Mouse (Mus musculus): ENCODE results near the gene Zfp617. TPM values are rescaled to one million over a fixed set of nuclear protein-coding genes. Genes with fewer than 3 reads are reported as not detected.
"Not testable (repeated sequence)": the region's sequence is repeated elsewhere in the genome, so short reads cannot be mapped to it uniquely, and the experiment has no call there.

Zfp617 gene
- polyA plus RNA-seq (2014; fragmentation: Nextera tagmentation; extraction: Ambion mirVana) = 35.3 and 37.8 TPM in 2 replicates

DNA sequence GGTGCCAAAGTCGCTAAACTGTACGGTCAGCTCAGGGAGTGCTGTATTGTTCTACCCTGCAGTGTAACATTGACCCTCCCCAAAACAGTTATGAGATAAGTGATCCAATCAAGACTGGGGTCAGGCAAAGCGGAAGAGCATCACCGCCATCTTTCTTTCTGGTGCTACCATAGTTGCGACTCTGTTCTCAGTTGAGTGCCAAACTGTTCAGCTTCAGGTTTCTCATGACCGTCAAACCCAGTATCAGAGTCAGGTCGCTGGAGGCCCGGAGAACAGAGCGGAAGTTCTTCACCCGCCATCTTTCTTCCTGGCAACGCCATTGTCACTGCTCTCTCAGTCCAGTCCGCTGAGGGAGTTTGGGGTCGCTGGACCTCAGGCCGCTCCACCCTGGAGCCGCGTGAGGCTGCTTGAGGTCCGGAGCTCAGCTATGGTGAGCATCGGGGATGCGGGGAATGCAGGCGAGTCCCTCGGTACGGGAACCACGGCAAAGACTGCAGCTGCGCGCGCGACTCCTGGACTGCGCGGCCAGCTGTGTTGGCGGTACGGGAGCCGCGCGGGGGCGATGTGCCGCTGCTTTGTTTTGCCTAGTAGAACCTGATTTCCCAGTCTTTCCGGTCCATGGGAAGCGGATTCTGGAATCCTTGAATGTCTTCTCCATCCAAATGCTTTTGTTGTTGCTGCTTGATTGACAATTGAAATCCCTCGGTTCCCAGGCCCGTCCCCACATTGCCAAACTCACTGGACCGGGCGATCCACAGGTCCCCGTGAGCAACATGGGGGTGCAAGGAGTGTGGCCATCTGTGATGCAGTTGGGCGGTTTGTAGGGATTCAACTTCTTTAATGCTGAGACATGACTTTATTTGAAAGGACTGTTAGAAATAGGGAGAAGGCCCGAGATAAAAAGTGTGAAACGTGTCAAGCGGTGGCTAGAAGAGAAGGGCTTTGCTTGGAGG lies at the start of gene Zfp617, which contains the start of gene Zfp882:
Zfp617 (plus strand) TSS at position 327 of the 953 bp plus-strand sequence.
Zfp882 (plus strand) TSS at position 300 of the 953 bp plus-strand sequence.
- 4% methylated on average over 47 of the region's 47 CpGs for WGBS
- peaks cover 15% of the 10 kb centered on the region for H3K4me1 ChIP-seq (replicated peaks; ENCODE audit: control insufficient read depth, insufficient read depth, low read length)
- H3K27me3 ChIP-seq (ENCODE audit: control insufficient read depth, insufficient read depth, low read length) = no peaks in the 10 kb centered on the region
- no peaks in the 10 kb centered on the region for H3K9me3 ChIP-seq (ENCODE audit: control insufficient read depth, low read length)
- DNase-seq (ENCODE audit: low spot score) = peak; percentile 86
- peak within 1 kb of the TSS; percentile 75 for H3K9ac ChIP-seq
- H3K36me3 ChIP-seq (replicated peaks; ENCODE audit: control insufficient read depth, insufficient read depth) = peaks cover under 1% of the 10 kb centered on the region; the same call in 1 of the 2 replicates
- ATAC-seq (ENCODE audit: low FRiP score) = peak; percentile 96
- H3K27ac ChIP-seq = peak within 1 kb of the TSS; percentile 96
- H3K4me3 ChIP-seq (replicated peaks; ENCODE audit: low read length) = peak within 1 kb of the TSS; percentile 54
- peak within 1 kb of the TSS; percentile 68 for H3K4me2 ChIP-seq (replicated peaks)

DNA sequence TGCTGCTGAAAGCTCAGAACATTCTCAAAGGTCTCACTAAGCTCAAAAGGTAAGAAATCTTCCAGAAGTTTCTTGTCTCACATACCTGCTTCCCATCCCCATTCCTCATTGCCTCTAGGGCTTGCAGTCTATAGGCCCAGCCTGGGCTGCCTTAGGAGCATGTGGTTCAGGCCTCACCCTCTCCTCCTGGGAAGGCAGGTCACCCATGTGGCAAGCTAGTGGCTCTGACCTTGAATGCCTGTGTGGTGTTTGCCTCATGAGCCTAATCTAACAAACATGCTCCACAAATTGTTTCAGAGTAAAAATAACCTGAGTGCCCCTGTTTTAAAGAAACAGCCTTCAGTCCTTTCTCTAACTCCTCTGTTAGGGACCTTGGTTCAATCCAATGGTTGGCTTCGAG lies 46.9 kb upstream of the Zfp617 start:
- ATAC-seq (ENCODE audit: low FRiP score); H3K4me1 ChIP-seq (replicated peaks; ENCODE audit: control insufficient read depth, insufficient read depth, low read length); H3K27me3 ChIP-seq (ENCODE audit: control insufficient read depth, insufficient read depth, low read length); H3K36me3 ChIP-seq (replicated peaks; ENCODE audit: control insufficient read depth, insufficient read depth); DNase-seq (ENCODE audit: low spot score); H3K9me3 ChIP-seq (ENCODE audit: control insufficient read depth, low read length); H3K9ac ChIP-seq; H3K27ac ChIP-seq; H3K4me2 ChIP-seq (replicated peaks); H3K4me3 ChIP-seq (replicated peaks; ENCODE audit: low read length): not testable (repeated sequence)
- WGBS = 76% methylated on average over 1 of the region's 1 CpGs

DNA sequence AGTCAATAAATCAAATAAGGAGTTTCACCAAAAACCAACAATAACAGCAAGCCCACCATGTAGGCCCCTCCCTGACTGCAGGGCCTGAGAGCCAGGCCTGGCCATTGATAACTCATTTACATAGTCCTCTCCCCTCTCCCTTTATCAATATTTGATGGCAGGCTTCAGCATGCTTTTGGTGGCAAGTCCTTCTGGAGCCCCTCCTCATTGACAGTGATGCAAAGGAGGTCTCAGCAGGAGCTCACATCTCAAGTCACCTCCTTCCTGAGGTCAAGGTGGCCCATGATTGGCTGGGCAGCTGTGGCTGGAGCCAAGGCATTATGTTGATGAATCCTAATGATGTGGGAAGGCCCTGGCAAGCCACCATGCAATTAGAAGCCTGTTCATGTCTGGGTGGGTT lies 46.4 kb upstream of the Zfp617 start:
- DNase-seq (ENCODE audit: low spot score); ATAC-seq (ENCODE audit: low FRiP score); H3K4me3 ChIP-seq (replicated peaks; ENCODE audit: low read length); H3K9me3 ChIP-seq (ENCODE audit: control insufficient read depth, low read length); H3K27me3 ChIP-seq (ENCODE audit: control insufficient read depth, insufficient read depth, low read length); H3K4me1 ChIP-seq (replicated peaks; ENCODE audit: control insufficient read depth, insufficient read depth, low read length); H3K9ac ChIP-seq; H3K27ac ChIP-seq; H3K36me3 ChIP-seq (replicated peaks; ENCODE audit: control insufficient read depth, insufficient read depth); H3K4me2 ChIP-seq (replicated peaks): not testable (repeated sequence)

DNA sequence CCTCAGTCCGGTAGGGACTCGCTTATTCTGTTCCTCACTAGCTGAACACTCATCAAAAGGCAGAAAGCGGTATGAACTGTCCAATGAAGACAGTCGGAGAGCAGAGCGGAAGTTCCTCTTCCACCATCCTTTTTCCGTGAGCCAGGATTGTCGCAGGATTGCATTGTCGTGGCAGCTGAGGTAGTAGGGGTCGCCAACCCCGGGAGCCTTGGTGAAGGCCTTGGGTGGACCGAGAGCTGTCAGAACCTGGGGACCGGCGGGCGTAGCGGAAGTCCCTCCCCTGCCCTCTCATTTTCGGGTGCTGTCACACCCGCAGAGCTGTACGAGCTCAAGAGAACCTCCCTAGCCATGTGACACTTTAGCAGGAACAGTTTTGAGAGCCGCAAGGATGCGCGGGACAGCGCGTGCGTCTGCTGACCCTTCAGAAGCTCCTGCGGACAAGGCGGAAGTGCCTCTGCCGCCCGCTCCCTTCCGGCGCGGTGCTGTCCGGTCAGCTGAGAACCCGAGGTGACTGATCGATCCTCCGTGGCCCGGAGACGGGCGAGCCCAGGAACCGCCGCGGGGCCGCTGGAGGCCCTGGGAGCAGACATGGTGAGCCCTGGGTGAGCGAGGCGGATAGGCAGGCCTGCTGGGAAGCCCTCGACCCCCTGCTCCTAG lies 26.7 kb upstream of the Zfp617 start, which contains the start of gene Zfp709:
Zfp709 (plus strand) TSS at position 402 of the 657 bp plus-strand sequence.
- peak; percentile 95 for ATAC-seq (ENCODE audit: low FRiP score)
- no peaks in the 10 kb centered on the region; the same call in 1 of the 2 replicates for H3K27me3 ChIP-seq (ENCODE audit: control insufficient read depth, insufficient read depth, low read length)
- 0 out of 2 replicates have a peak, but pooled peaks cover 11% of the 10 kb centered on the region for H3K36me3 ChIP-seq (replicated peaks; ENCODE audit: control insufficient read depth, insufficient read depth)
- peak within 1 kb of the TSS; percentile 78 for H3K27ac ChIP-seq
- H3K4me1 ChIP-seq (replicated peaks; ENCODE audit: control insufficient read depth, insufficient read depth, low read length) = peaks cover 10% of the 10 kb centered on the region; the same call in 1 of the 2 replicates
- DNase-seq (ENCODE audit: low spot score) = peak; percentile 67
- peak within 1 kb of the TSS; percentile 76 for H3K4me2 ChIP-seq (replicated peaks)
- peaks cover 23% of the 10 kb centered on the region for H3K9me3 ChIP-seq (ENCODE audit: control insufficient read depth, low read length)
- WGBS = 4% methylated on average over 41 of the region's 45 CpGs
- H3K4me3 ChIP-seq (replicated peaks; ENCODE audit: low read length) = peak within 1 kb of the TSS; percentile 57
- peak within 1 kb of the TSS; percentile 81 for H3K9ac ChIP-seq

DNA sequence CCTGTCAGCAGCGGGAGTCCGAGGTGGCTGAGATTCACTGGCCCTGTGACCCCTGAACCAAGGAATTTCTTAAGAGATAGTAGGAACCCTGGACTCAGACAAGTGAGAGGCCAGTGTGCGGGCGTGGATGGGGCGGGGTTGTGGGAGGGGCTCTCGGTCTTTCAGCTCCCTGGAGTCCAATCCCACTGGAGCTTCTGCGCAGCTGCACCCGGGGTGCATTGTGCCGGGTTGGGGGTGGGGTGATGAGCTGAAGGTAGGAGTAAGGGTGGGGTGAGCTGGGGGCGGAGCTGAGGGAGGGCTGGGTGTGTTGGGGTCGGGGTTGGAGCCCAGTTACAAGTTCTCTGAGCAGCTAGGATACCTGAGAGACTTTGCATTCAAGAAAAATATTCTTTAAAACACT lies 7.8 kb upstream of the Zfp617 start:
- not testable (repeated sequence) for H3K27ac ChIP-seq; H3K27me3 ChIP-seq (ENCODE audit: control insufficient read depth, insufficient read depth, low read length); H3K36me3 ChIP-seq (replicated peaks; ENCODE audit: control insufficient read depth, insufficient read depth); ATAC-seq (ENCODE audit: low FRiP score); H3K4me1 ChIP-seq (replicated peaks; ENCODE audit: control insufficient read depth, insufficient read depth, low read length); H3K9ac ChIP-seq; H3K4me3 ChIP-seq (replicated peaks; ENCODE audit: low read length); H3K9me3 ChIP-seq (ENCODE audit: control insufficient read depth, low read length); DNase-seq (ENCODE audit: low spot score); H3K4me2 ChIP-seq (replicated peaks)
- WGBS = 37% methylated on average over 11 of the region's 11 CpGs

DNA sequence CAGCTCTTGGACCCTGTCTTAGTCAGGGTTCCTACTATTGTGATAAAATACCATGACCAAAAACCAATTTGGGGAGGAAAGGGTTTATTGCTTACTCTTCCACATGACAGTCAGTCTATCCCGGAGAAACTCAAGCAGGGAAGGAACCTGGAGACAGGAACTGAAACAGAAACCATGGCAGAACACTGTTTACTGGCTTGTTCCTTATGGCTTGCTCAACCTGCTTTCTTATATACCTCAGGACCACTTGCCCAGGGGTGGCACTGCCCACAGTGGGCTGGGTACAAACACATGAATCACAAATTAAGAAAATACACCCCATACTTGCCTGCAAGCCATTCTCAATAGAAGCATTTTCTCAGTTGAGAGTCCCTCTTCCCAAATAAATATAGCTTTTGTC lies 5.4 kb upstream of the Zfp617 start:
- H3K4me2 ChIP-seq (replicated peaks); H3K36me3 ChIP-seq (replicated peaks; ENCODE audit: control insufficient read depth, insufficient read depth); H3K9me3 ChIP-seq (ENCODE audit: control insufficient read depth, low read length); H3K27ac ChIP-seq; H3K4me3 ChIP-seq (replicated peaks; ENCODE audit: low read length); ATAC-seq (ENCODE audit: low FRiP score); H3K27me3 ChIP-seq (ENCODE audit: control insufficient read depth, insufficient read depth, low read length); DNase-seq (ENCODE audit: low spot score); H3K4me1 ChIP-seq (replicated peaks; ENCODE audit: control insufficient read depth, insufficient read depth, low read length); H3K9ac ChIP-seq: not testable (repeated sequence)
- WGBS = 87% methylated on average over 1 of the region's 1 CpGs

DNA sequence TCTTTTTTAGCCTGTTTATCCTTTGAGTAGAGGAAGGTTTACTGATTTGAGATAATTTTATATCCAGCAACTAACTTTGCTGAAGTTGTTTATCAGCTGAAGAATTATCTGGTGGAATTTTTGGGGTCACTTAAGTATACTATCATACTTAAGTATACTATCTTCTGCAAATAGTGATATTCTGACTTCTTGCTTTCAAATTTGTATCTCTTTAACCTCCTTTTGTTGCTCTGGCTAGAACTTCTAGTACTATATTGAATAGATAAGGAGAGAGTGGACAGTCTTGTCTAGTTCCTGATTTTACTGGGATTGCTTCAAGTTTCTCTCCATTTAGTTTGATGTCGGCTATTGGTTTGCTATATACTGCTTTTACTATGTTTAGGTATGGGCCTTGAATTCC lies 1.6 kb upstream of the Zfp617 start:
- ATAC-seq (ENCODE audit: low FRiP score) (no peak), DNase-seq (ENCODE audit: low spot score) (no peak)
- Histone ChIP-seq H3K36me3 (replicated peaks; ENCODE audit: control insufficient read depth, insufficient read depth) (no peaks in the 10 kb centered on the region), H3K9me3 (ENCODE audit: control insufficient read depth, low read length) (no peaks in the 10 kb centered on the region), H3K27ac (no peak overlapping the region), H3K4me3 (replicated peaks; ENCODE audit: low read length) (no peak overlapping the region), H3K9ac (no peak overlapping the region), H3K4me2 (replicated peaks) (no peak overlapping the region), H3K4me1 (replicated peaks; ENCODE audit: control insufficient read depth, insufficient read depth, low read length) (peaks cover 15% of the 10 kb centered on the region), H3K27me3 (ENCODE audit: control insufficient read depth, insufficient read depth, low read length) (no peaks in the 10 kb centered on the region)
- 97% methylated on average over 1 of the region's 1 CpGs for WGBS

DNA sequence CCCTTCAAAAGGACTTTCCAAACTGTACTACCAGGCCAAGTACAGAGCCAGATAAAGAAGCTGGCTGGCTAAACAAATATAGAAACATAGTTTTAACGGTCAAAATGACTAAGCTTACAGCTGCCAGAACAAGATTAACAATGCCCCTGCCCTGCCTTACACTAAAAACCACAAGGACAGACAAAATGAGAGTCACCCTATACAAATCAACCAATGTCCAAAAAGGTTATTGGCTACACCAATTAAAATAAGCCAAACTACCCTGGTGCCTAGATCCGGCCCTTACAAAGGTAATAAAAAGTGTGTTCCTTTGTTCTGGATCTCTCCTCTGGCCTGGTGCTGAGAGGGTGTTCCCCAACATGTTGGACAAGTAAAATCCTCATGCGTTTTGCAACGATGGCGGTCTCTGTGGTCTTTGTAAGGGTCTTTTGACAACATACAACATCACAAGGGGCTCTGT lies 607 bp upstream of the Zfp617 start:
- Histone ChIP-seq H3K27ac (peak overlapping the region; percentile 96), H3K9ac (0 out of 2 replicates have a peak overlapping the region, but pooled peaks have one; percentile 75), H3K4me2 (replicated peaks) (peak overlapping the region; percentile 68), H3K4me3 (replicated peaks; ENCODE audit: low read length) (peak overlapping the region; percentile 54), H3K27me3 (ENCODE audit: control insufficient read depth, insufficient read depth, low read length) (no peaks in the 10 kb centered on the region), H3K9me3 (ENCODE audit: control insufficient read depth, low read length) (no peaks in the 10 kb centered on the region), H3K4me1 (replicated peaks; ENCODE audit: control insufficient read depth, insufficient read depth, low read length) (peaks cover 15% of the 10 kb centered on the region), H3K36me3 (replicated peaks; ENCODE audit: control insufficient read depth, insufficient read depth) (no peaks in the 10 kb centered on the region)
- 93% methylated on average over 5 of the region's 5 CpGs for WGBS
- ATAC-seq (ENCODE audit: low FRiP score) (no peak), DNase-seq (ENCODE audit: low spot score) (no peak)

DNA sequence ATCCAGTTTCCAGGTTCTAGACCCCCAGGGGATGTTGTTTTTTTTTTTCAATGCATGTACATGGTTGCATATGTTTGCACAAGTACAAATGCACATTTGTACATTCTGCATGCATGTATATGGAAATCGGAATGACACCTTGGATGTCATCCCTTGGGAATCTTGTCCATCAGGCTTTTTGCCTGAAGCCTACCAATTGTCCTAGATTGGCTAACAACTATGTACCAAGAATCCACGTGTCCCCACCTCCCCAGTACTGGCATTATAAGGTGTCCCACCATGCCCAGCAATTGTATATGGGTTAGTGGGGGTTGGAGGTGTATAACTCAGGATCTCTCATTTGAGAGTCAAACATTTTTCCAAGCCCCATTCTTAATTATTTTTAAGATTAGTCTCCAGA lies 3.9 kb downstream of the Zfp617 start:
- peaks cover 31% of the 10 kb centered on the region for H3K36me3 ChIP-seq (replicated peaks; ENCODE audit: control insufficient read depth, insufficient read depth)
- H3K4me2 ChIP-seq (replicated peaks) = no peak overlapping the region
- ATAC-seq (ENCODE audit: low FRiP score) (no peak), DNase-seq (ENCODE audit: low spot score) (no peak)
- no peak overlapping the region for H3K4me3 ChIP-seq (replicated peaks; ENCODE audit: low read length)
- H3K27me3 ChIP-seq (ENCODE audit: control insufficient read depth, insufficient read depth, low read length) = no peaks in the 10 kb centered on the region
- no peak overlapping the region for H3K9ac ChIP-seq
- no peaks in the 10 kb centered on the region for H3K9me3 ChIP-seq (ENCODE audit: control insufficient read depth, low read length)
- H3K4me1 ChIP-seq (replicated peaks; ENCODE audit: control insufficient read depth, insufficient read depth, low read length) = peaks cover 15% of the 10 kb centered on the region
- WGBS = 88% methylated on average over 2 of the region's 2 CpGs
- H3K27ac ChIP-seq = no peak overlapping the region

Measured in hindbrain, embryonic 14.5 days (tissue).